Mouse (Mus musculus) liver, embryonic 18 days (tissue): ENCODE measurements around the gene Rsrp1. TPM values are rescaled to one million over a fixed set of nuclear protein-coding genes. Genes with fewer than 3 reads are reported as not detected.

Experiments used
- polyA plus RNA-seq: library from polyadenylated mRNA; depleted of rRNA; stranded (reverse); fragments of >200 nt; gene quantifications from 2 replicates; pipeline ENCODE4 v1.2.3, GENCODE M21; 2012; rRNA removed

Rsrp1 gene
- polyA plus RNA-seq: 306 and 352 TPM in 2 replicates

DNA sequence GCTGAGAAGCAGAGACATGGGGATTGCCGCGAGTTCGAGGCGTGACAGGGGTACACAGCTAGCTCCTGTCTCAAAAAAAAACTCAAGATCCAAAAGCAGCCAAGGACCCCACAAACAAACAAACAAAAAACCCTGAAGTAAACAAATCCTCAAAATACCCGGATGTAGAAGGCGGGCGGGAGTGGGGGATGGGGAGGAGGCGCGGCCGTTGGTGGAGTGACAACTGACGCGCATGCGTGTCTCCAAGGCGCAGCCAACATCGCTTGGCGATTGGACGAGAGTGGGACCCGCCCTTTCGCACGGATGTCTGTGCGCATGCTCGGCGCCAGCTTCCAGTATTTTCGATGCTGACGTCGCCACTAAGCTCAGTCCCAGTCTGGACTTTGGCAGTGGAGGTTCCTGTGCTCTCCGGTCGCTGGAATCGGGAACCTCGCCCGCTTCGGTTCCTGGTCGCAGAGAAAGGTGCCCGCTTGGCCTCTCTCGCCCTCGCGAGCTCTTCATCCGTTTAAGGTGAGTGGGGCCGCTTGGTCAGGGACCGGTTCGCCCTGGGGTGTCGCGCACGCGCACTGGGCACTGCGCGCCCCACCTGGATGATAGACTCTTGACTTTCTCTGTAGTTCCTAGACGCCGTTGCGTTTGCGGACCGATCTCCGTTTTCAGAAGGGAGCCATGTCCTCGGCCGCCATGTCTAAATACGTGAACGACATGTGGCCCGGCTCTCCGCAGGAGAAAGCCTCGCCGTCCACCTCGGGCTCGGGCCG, at the start of gene Rsrp1:
Rsrp1 (plus strand) TSS at position 335 of the 761 bp plus-strand sequence.

DNA sequence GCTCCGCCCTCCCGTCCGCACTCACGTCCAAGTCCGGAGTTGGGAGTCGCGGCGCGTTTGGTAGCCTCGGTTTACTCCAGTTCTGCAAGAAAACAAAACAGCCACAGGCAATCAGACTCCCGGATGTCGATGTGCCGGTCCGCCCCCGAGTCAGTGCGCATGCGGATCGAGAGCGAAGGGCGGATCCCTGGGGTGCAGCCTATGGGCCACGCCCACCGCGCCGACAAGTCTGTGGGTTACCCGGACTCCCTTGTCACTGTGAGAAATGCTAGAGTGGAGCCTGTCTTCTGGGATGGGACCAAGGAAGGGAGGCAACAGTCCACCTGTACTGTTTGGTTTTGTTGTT, 8.6 kb upstream of the Rsrp1 start, which contains the start of gene Tmem50a:
Tmem50a (minus strand) TSS at position 161 of the 346 bp plus-strand sequence.

DNA sequence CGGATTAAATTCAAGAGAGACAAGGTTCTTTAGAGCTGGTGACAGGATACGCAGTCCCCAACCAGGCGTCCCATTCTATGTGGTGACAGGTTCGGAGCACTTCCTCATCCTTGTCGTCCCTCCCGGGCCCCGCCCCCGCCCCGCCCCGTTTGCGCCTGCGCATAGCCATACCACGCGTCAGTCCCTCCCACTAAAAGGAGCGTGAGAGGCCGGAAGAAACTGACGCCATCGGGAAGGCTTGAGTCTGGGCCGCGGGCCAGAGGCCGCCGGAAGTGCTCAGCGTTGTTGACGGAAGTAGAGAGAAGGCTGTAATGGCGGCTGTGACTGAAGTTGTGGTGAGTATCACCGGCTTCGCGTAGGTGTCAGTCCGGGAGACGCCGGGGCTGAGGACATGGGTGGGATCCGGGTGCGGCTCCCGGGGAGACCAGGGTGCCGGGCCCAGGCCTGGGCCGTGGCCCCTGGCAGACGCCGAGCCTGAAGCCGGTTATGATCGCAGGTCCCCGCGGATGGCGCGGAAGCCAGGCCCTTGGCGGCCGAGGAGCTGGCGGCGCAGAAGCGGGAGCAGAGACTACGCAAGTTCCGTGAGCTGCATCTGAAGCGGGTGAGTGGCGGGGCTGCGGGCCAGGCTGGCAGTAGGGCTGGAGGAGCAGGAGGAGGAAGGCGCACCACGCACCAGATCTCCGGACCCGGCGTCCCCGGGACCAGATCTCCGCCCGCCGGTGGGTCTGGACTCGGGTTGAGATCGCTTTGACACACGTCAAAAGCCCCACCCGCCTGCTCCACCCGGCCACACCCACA, 7.5 kb downstream of the Rsrp1 start, which contains the start of gene Syf2:
Syf2 (plus strand) TSS at position 215 of the 798 bp plus-strand sequence.

Other genes starting within 250 kb of the Rsrp1 start
- gene Man1c1, start 219.3 kb upstream of the Rsrp1 start, polyA plus RNA-seq: 2.0 and 2.5 TPM in 2 replicates
- gene Ldlrap1, start 155.6 kb upstream of the Rsrp1 start, polyA plus RNA-seq: 7.2 and 7.9 TPM in 2 replicates
- 8.3 and 9.2 TPM in 2 replicates for gene Maco1, start 70.2 kb upstream of the Rsrp1 start, polyA plus RNA-seq
- 109 and 117 TPM in 2 replicates for gene Rhd, start 59.1 kb upstream of the Rsrp1 start, polyA plus RNA-seq
- gene Tmem50a, start 8.6 kb upstream of the Rsrp1 start, polyA plus RNA-seq: 68.0 and 69.2 TPM in 2 replicates
- gene Syf2, start 7.3 kb downstream of the Rsrp1 start, polyA plus RNA-seq: 34.8 and 36.7 TPM in 2 replicates
- gene Runx3, start 197.1 kb downstream of the Rsrp1 start, polyA plus RNA-seq: 0.46 and 0.55 TPM in 2 replicates